Mouse (Mus musculus) spleen, adult 2 months (tissue): Measurements from ENCODE around the gene Cdkn2aip.

Experiments used
- CTCF ChIP-seq: fragments of 200-500 bp; IDR thresholded peaks from 2 replicates; pipeline ENCODE4 v1.5.1; 2011; ENCODE audit warnings: mild to moderate bottlenecking, inconsistent platforms; ENCODE audit not compliant: insufficient read depth, insufficient read length, insufficient replicate concordance; ENCODE audit errors: extremely low read depth
- POLR2A ChIP-seq: fragments of 200-500 bp; IDR thresholded peaks from 2 replicates; pipeline ENCODE4 v1.6.1; 2011; ENCODE audit warnings: low read depth, low read length, inconsistent platforms

- TF ChIP-seq POLR2A (no peak), CTCF (no peak)
Measured at GRCm38 (mm10) chr8:47679603-47680002, 34.1 kb downstream of the Cdkn2aip start.
